Mouse (Mus musculus) activated CD4-positive, CD25-positive, alpha-beta regulatory T cell, adult 4 months (primary cell): Measurements from ENCODE around the gene Klhl29. TPM values are rescaled to one million over a fixed set of nuclear protein-coding genes. Genes with fewer than 3 reads are reported as not detected.
"Not testable (repeated sequence)": the region's sequence is repeated elsewhere in the genome, so short reads cannot be mapped to it uniquely, and the experiment has no call there.

Source experiments
- ATAC-seq: one replicate; pipeline ENCODE4 v1.8.0; 2017
- polyA plus RNA-seq, 2 experiments: library from polyadenylated mRNA; unstranded; fragments of 100-300 nt; shearing (Covaris generic); gene quantifications; one replicate each; pipeline ENCODE4 v1.2.1; 2017

Gene Klhl29
- polyA plus RNA-seq, 2 experiments from 2014 or later: 0.09 to 0.28 TPM

DNA sequence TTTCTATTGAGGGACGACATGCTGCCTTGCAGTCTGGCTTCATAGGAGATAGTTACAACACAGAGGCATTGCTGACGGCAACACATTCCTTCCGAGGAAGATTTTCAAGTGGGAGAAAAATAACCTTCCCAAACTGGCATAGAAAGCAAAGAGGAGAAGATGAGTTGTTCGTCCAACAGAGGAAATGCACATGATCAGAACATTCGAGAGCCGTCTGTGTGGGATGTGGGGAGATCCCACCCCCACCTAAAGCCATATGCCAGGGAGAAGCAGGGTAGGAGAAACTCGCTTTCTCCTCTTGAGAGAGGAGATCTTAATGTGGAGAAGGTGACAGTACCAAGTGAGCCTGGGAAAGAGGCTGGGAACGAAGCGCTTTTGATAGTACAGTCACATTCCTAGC lies 22.1 kb downstream of the Klhl29 start:
- no peak for ATAC-seq

DNA sequence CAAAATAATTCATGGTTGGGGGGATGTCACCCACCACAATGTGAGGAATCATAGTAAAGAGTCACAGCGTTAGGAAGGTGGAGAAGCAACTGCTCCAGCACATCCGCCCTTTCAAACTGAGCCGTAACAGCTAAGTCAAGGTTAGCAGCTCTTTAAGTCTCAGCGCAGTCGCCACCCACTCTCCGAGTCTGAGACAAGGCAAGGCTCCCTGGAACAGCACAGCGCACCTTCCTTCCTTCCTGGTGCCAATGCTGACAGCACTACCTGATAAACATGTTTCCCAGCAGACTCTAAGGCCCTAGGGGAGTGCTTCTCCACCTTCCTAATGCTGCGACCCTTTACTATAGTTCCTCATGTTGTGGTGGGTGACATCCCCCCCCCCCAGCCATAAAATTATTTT lies 22.7 kb downstream of the Klhl29 start:
- ATAC-seq: no peak

- no peak for ATAC-seq
These were observed 24.8 kb downstream of the Klhl29 start for GRCm38 (mm10) chr12:5350491-5351285.

DNA sequence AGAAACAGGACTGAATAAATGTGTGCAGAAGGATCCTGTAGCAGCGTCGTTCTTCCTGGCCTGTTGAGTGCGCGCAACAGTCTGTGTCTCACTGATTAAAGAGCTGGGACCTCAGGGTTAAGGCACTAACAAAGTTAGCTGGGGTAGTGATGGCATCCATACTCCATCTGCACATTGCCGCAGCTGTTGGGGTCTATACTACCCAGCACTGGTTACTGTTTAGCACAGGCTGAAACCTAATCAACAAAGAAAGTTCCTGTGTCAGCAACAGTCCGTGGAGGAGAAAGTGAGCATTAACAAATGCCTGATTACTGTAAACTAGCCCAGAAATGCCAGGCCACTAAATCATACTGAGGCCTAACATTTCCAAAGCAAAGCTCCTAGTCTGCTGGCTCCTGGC lies 30.4 kb downstream of the Klhl29 start:
- ATAC-seq: no peak

DNA sequence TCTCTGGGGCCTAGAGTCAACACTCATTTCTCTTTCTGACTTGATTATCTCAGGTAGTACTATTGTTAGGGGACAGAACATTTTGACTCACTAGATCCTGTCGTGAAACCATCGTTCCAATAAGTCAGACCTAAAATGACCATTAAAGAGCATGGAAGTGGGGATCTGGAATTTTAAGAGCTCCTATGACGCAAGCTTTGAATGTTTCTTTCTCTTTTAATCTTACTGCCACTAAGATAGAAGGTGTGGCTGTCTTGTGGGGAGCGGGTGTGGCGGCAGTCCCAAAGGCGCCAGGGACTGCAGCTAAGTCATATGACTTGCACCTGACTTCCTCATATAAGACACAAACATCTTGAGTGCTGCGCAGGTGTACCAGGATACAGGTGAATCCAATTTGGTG lies 31.0 kb downstream of the Klhl29 start:
- not testable (repeated sequence) for ATAC-seq

DNA sequence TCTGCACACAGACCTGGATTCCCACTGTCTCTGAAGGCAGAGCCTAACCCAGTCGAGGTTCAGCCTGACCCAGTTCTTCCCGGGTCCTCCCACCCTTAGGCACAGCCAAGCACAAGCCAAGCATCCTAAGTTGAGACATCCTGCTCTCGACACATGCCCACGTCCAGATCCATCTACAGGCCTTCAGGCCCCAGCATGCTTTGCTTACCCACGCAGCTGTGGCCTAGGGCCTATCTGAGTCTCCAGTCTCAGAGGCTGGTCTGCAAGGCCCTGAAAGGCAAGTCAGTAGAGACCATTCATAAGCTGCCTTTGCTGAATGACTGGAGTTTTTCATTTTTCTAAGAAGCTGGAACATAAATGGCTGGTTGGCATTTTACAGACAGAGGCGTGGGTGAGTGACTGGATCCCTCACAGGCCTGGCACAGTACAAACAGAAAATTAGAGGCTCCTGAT lies 35.3 kb downstream of the Klhl29 start:
- no peak for ATAC-seq

DNA sequence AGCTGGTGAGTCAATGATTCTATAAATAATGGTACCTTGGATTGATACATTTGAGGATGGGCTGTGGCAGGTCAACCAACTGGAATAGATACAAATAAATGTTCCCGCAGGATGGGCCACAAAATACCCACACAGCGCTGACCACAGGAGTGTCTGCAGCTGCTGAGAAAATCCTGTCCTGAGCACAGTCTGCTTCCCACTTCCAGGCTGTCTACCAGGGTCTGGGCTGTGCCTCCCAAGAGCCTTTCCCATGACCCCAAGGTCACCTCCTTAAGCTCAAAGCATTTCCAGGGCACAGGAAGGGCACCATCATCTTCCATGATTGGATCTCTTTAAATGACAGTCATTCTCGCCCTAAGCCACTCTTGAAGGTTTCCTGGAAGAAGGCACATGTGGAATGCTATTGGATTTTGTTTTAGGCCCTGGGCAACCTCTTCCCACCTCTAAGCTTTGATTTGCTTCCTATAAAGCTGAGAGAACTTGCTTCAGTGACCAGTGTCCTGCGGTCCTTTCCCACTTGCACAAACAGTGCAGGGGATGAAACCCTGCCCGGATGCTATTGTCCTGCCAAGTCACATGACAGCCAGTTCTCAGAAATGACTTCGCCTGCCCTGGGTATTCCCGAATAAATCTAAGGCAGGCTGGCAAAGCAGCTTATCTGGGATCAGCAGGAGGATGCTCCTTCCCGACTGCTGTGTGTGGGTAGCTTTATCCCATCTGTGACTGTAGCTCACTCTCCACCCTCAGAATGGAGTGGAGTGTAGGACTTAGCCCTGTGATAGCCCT lies 38.4 kb downstream of the Klhl29 start:
- ATAC-seq: no peak

- ATAC-seq: no peak
These were observed 39.2 kb downstream of the Klhl29 start for GRCm38 (mm10) chr12:5336331-5336730.

- no peak for ATAC-seq
These were observed 40.5 kb downstream of the Klhl29 start for GRCm38 (mm10) chr12:5334956-5335355.

GRCm38 (mm10) chr12:5334175-5334574 lies 41.3 kb downstream of the Klhl29 start:
- ATAC-seq: no peak

GRCm38 (mm10) chr12:5331810-5332484 lies 43.5 kb downstream of the Klhl29 start:
- no peak for ATAC-seq

DNA sequence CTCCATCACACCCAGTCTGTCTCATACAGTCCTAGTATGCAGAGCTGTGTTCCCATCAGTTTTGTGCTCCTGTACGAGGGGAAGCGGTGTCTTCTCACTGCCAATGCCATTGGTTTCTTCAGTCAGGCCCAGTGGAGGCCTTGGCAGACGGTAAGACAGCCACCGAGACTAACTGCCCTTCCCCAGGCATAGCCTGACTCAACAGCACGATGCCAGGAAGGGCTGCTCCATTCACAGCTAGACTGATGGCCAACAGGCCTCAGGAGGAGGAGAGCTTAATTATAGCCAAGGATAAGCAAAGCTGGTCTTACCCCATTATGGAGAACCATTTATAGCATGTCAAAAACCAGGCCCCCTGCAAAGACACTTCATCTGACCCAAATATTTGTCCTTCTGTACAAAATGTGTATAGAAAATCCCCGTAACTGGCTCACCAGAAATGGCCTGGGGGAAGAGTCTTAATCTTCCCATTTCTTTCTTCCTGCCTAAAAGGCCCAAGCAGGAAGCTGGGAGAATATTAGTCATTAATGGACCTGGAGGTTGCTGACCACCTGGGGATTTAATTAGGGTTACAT lies 44.9 kb downstream of the Klhl29 start:
- ATAC-seq: no peak

DNA sequence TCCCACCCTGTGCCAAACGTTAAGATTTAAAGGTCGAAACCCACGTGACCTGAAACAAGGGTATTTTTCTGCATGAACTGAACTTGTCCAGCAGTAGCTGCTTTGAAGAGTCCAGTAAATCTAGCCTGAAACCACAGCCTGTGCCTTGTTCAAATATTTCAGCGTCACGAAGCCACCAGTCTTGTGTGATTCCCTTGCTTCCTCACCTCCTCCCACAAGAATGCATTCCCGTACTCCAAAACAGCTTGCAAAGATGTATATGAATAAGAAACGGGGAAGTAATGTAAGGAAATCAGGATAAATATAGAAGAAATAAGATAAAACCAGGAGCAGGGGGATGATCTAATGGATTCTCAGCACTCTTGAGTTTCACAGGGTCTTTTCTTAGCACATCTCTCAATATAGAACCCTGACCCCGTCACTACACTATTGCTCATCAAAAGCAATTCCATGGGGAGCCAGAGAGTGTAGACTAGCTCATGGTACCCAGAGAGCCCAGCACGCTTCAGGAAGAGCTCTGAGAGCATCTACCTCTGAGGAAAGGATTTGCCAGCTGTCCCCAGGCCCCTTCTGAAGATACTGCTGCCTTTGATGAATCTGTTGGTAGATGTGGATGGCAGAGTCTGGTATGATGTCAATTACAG lies 52.9 kb downstream of the Klhl29 start:
- no peak for ATAC-seq

DNA sequence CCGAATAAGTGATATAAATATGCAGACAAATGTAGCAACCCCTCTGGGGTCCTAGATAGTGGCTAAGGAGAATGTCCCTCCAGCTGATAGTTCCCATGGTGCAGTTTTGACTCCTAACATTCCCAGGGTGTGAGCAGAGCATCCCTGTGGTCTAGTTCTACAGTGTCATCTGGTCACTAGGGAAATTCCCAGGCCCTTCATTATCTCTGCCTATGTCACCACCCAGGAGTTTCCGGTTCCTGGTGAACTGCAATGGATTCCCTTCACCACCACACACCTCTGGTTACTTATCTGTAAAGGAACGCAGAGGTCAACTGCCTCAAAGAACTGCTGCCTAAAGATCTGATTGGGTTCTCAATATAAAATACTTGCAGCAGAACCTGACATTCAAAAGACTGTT lies 54.5 kb downstream of the Klhl29 start:
- ATAC-seq: no peak

- ATAC-seq: no peak
These were observed 56.0 kb downstream of the Klhl29 start for GRCm38 (mm10) chr12:5319359-5319973.

GRCm38 (mm10) chr12:5316029-5316567 lies 59.4 kb downstream of the Klhl29 start:
- no peak for ATAC-seq

- ATAC-seq: no peak
These were observed 67.6 kb downstream of the Klhl29 start for GRCm38 (mm10) chr12:5307923-5308322.

GRCm38 (mm10) chr12:5305466-5305865 lies 70.0 kb downstream of the Klhl29 start:
- ATAC-seq: no peak

DNA sequence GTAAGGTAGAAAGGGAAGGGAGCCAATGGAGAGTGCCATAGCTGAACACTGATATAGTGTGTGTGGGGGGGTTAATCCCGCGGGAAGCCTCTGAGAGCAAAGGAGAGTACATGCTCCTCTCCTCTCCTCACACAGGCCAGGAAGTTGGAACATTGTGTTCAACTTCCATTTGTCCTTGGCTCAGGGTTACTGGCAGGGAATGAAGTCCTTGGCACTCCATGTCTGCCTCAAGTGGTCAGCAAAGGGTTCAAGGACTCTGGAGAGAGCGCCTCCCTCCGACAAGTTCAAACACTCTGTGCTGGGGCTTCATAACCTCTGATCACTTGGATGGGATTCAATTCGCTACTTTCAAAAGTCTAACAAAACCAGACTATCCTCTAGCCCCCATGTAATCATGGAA lies 71.6 kb downstream of the Klhl29 start:
- no peak for ATAC-seq

- no peak for ATAC-seq
These were observed 72.4 kb downstream of the Klhl29 start for GRCm38 (mm10) chr12:5303100-5303499.

DNA sequence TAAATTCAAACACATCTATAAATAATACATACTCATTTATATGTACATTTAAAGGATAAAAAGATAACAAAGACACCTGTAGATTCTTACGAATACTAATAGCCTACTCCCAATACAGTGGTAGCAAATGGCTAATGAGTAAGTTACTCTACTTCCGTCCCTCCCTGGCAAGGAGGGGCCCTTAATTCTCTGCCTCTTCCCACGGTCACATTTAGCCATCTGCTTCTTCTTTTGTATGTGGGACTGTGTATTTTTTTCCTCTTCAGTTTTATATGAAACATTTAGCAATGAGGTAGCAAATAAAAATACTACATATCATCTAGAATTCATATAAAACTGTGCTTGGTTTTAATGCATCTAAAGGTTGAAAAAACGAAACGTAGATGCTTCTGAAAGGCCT lies 73.6 kb downstream of the Klhl29 start:
- ATAC-seq: no peak

GRCm38 (mm10) chr12:5296422-5296821 lies 79.1 kb downstream of the Klhl29 start:
- ATAC-seq: no peak
